Mouse (Mus musculus) lung, postnatal 0 days (tissue): ENCODE results near the gene Adgrl3.

Experiments
- CTCF ChIP-seq: IDR thresholded peaks from 2 replicates; pipeline ENCODE4 v1.5.1; 2016; ENCODE audit warnings: antibody characterized with exemption, mild to moderate bottlenecking
- EP300 ChIP-seq: IDR thresholded peaks from 2 replicates; pipeline ENCODE4 v1.6.1; 2016; ENCODE audit warnings: antibody characterized with exemption, mild to moderate bottlenecking, control low read depth

- TF ChIP-seq CTCF (no peak), EP300 (no peak)
Observed at GRCm38 (mm10) chr5:81085152-81085551, 65.2 kb downstream of the Adgrl3 start.
